Mouse (Mus musculus) forebrain, embryonic 15.5 days (tissue): Measurements from ENCODE around the gene Mettl21c. TPM values are rescaled to one million over a fixed set of nuclear protein-coding genes. Genes with fewer than 3 reads are reported as not detected.
"Not testable (repeated sequence)": the region's sequence is repeated elsewhere in the genome, so short reads cannot be mapped to it uniquely, and the experiment has no call there.

Source experiments
- ATAC-seq: fragments of 200-750 bp; cut with Nextera tagmentation; replicated peaks from 2 replicates; pipeline ENCODE4 v1.8.0; 2017; ENCODE audit warnings: mild to moderate bottlenecking, moderate TSS enrichment, moderate library complexity
- H3K27ac ChIP-seq: fragments of 300-500 bp; sonication (generic); replicated peaks from 2 replicates; pipeline ENCODE4 v1.5.1; 2015; ENCODE audit warnings: mild to moderate bottlenecking, inconsistent platforms
- H3K27me3 ChIP-seq: fragments of 300-500 bp; sonication (generic); 2 replicates; pipeline ENCODE4 v1.6.1; 2015; ENCODE audit warnings: inconsistent platforms
- H3K36me3 ChIP-seq: fragments of 300-500 bp; sonication (generic); 2 replicates; pipeline ENCODE4 v1.6.1; 2015; ENCODE audit warnings: mild to moderate bottlenecking, inconsistent platforms
- H3K4me1 ChIP-seq: fragments of 300-500 bp; sonication (generic); 2 replicates; pipeline ENCODE4 v1.6.1; 2015; ENCODE audit warnings: inconsistent platforms
- H3K4me2 ChIP-seq: fragments of 300-500 bp; sonication (generic); replicated peaks from 2 replicates; pipeline ENCODE4 v1.6.1; 2015; ENCODE audit warnings: mild to moderate bottlenecking, inconsistent platforms
- H3K4me3 ChIP-seq: fragments of 300-500 bp; sonication (generic); 2 replicates; pipeline ENCODE4 v1.5.1; 2015; ENCODE audit warnings: mild to moderate bottlenecking, inconsistent platforms
- H3K9ac ChIP-seq: fragments of 300-500 bp; sonication (generic); replicated peaks from 2 replicates; pipeline ENCODE4 v1.6.1; 2015; ENCODE audit warnings: mild to moderate bottlenecking, inconsistent platforms
- H3K9me3 ChIP-seq: fragments of 300-500 bp; sonication (generic); 2 replicates; pipeline ENCODE4 v1.6.1; 2016; ENCODE audit warnings: inconsistent platforms
- WGBS: fragments of 180-500 bp; shearing (Covaris S2); methylation state at CpG from one replicate; pipeline ENCODE4 v1.1.7; 2015; ENCODE audit warnings: mixed read lengths; 5-methylcytosine and 5-hydroxymethylcytosine counted together
- polyA plus RNA-seq: library from polyadenylated mRNA; unstranded; fragments of >200 nt; fragmentation: Nextera tagmentation; extraction: Ambion mirVana; gene quantifications from 2 replicates; pipeline ENCODE4 v1.2.1, GENCODE M21; 2015

Mettl21c gene
- polyA plus RNA-seq: 1.4 and 2.1 TPM in 2 replicates

DNA sequence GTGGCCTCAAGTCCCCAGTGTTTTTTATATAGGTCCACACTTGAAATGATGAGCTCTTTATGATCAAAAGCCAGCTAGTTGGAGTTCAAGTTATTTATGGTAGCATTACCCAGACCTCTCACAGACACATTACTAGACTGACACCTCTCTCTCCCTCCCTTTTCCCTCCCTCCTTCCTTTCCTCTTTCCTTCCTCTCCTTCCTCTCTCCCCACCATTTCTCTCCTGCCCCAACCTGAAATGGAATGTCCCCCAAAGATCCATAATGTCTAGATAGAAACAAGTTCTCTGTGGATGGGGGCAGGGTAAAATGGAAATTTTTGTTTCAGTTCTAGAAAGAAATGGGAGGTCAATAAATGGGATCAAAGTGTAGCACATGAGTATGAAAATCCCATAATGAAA, at the start of gene Mettl21c:
Gene Mettl21c (minus strand): TSS at position 101 of the 400 bp plus-strand sequence.
- Histone ChIP-seq H3K4me3 (no peak within 1 kb of the TSS), H3K9me3 (no peaks in the 10 kb centered on the region), H3K27ac (no peak within 1 kb of the TSS), H3K9ac (no peak within 1 kb of the TSS), H3K36me3 (no peaks in the 10 kb centered on the region), H3K4me1 (no peaks in the 10 kb centered on the region), H3K4me2 (no peak within 1 kb of the TSS), H3K27me3 (no peaks in the 10 kb centered on the region)
- no peak for ATAC-seq

DNA sequence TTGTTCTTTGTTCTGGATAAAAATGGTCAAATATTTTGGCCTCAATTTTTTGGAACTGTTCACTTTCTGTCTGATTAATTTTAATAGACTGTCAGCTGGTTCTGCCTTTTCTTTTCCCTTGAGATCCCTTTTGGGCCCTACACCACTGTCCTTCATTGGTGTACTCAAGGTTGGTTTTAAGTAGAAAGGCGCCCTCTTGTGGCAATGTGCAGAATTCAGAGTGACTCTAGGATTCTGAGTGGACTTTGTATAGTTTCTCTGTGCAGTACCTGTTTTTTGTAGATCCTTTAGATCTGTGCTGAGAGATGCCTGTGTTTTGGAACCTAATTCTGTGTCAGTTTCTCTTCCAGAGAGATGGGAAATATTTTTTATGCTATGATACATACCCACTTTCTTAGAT, 44.8 kb upstream of the Mettl21c start:
- Histone ChIP-seq H3K27ac (no peak overlapping the region), H3K9me3 (no peaks in the 10 kb centered on the region), H3K27me3 (no peaks in the 10 kb centered on the region), H3K4me1 (no peaks in the 10 kb centered on the region), H3K4me2 (no peak overlapping the region), H3K4me3 (no peak overlapping the region), H3K9ac (no peak overlapping the region), H3K36me3 (no peaks in the 10 kb centered on the region)
- 0% methylated on average over 1 of the region's 1 CpGs for WGBS
- ATAC-seq: no peak

DNA sequence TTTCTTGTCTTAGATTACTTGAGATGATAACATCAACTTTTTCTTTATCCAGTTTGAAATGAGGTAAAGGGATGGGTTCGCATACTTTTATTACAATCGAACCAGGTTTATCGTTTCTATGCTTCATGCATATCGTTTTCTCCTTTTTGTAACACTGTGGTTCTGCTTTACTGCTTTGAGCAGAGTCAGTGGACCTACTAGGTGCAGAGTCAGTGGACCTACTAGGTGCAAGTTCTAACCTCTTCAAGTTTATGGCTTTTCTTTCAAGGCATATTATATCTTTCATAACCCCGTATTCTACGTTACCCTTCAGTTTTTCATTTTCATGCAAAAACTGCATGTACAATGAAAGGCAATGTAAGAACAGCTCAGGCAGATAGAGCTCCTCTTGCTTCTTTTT, 43.6 kb upstream of the Mettl21c start:
- H3K9ac ChIP-seq: no peak overlapping the region
- H3K36me3 ChIP-seq: no peaks in the 10 kb centered on the region
- H3K27me3 ChIP-seq: no peaks in the 10 kb centered on the region
- H3K4me1 ChIP-seq: no peaks in the 10 kb centered on the region
- 95% methylated on average over 6 of the region's 6 CpGs for WGBS
- no peak overlapping the region for H3K27ac ChIP-seq
- no peak overlapping the region for H3K4me3 ChIP-seq
- H3K4me2 ChIP-seq: no peak overlapping the region
- H3K9me3 ChIP-seq: no peaks in the 10 kb centered on the region
- ATAC-seq: no peak

DNA sequence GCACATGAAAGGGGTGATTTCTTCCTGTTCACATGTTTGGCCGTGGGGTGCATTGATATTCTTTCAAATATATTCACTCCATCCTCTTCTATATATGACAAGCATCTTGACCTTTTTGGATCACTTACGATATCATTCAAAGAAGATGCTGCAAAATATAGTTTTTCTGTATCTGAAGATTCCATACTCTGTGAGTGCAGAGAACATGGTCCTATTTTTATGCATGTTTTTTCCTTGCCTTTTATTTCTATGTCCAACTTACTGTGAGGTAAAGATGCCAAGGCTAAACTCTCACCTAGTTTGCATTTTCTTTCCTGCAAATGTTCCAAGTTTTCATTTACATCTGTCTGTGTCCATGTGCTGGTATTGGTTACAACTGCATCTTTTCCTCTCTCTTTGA, 42.0 kb upstream of the Mettl21c start, which contains the start of gene Gm8251:
Gene Gm8251 (minus strand): TSS at position 101 of the 400 bp plus-strand sequence.
- H3K4me1 ChIP-seq: no peaks in the 10 kb centered on the region
- H3K36me3 ChIP-seq: no peaks in the 10 kb centered on the region
- no peak within 1 kb of the TSS for H3K27ac ChIP-seq
- H3K9me3 ChIP-seq: no peaks in the 10 kb centered on the region
- H3K4me3 ChIP-seq: no peak within 1 kb of the TSS
- whole genome bisulfite sequencing: 96% methylated on average over 2 of the region's 2 CpGs
- no peak within 1 kb of the TSS for H3K9ac ChIP-seq
- no peak for ATAC-seq
- no peak within 1 kb of the TSS for H3K4me2 ChIP-seq
- H3K27me3 ChIP-seq: no peaks in the 10 kb centered on the region

DNA sequence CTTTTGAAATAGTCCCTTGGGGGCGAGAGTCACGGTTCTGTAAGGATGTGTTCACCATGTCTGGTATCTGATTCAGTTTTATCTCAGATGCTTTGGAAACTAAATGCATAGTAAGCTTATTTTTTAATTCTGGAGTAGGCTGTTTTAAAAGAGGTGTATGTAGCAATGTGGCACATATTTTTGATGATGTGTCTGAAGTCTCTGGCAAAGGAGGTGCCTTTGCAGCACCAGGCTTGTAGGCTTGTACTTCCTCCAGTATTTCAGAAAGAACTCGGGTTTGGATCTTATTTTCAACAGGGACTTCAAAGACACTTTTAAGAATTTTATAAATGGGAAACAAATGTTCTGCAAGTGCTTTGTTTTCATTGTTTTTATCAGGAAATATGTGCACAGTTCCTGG, 38.0 kb upstream of the Mettl21c start:
- Histone ChIP-seq H3K27ac (no peak overlapping the region), H3K27me3 (no peaks in the 10 kb centered on the region), H3K4me3 (no peak overlapping the region), H3K9me3 (no peaks in the 10 kb centered on the region), H3K4me2 (no peak overlapping the region), H3K36me3 (no peaks in the 10 kb centered on the region), H3K4me1 (no peaks in the 10 kb centered on the region), H3K9ac (no peak overlapping the region)
- ATAC-seq: no peak
- 88% methylated on average over 3 of the region's 3 CpGs for WGBS

DNA sequence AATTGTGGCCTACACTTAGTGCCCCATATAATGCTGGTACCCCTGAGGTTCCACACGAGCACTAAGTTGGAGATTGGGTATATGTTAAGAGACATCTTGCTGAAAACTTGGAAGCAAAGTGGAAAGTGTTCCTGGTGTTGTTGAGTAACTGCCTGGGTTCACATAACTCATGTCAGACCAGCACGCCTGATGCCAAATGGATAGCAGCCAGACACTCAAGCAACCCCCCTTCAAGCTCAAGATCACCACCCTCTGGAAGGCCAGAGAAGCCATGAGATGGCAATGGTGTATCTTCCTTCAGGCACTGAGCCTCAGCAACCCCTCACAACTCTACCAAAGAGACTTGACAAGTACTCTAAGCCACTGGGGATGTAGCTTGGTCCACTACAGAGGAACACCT, 26.7 kb upstream of the Mettl21c start:
- Histone ChIP-seq H3K36me3 (no peaks in the 10 kb centered on the region), H3K27ac (no peak overlapping the region), H3K4me3 (no peak overlapping the region), H3K4me2 (no peak overlapping the region), H3K9me3 (no peaks in the 10 kb centered on the region), H3K9ac (no peak overlapping the region), H3K27me3 (no peaks in the 10 kb centered on the region), H3K4me1 (no peaks in the 10 kb centered on the region)
- no peak for ATAC-seq
- whole genome bisulfite sequencing: 82% methylated on average over 2 of the region's 2 CpGs

DNA sequence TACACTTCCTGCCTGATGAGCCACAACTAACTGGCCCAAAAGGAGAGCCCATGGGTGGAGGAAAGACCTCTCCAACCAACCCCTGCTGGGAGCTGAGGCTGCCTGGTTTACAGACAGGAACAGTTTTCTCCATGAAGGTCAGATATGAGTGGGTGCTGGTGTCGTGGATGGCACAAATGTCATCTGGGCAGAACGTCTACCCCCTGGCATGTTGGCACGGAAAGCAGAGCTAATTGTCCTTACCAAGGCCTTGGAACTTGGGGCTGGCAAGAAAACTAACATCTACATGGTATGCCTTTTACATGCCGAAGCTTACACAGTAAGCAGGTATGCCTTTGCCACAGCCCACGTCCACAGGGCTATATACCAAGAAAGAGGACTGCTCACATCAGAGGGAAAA, 25.9 kb upstream of the Mettl21c start:
- H3K27ac ChIP-seq, ATAC-seq, H3K36me3 ChIP-seq, H3K4me3 ChIP-seq, H3K4me2 ChIP-seq, H3K4me1 ChIP-seq, H3K9me3 ChIP-seq, H3K27me3 ChIP-seq, H3K9ac ChIP-seq: not testable (repeated sequence)
- 84% methylated on average over 5 of the region's 5 CpGs for WGBS

DNA sequence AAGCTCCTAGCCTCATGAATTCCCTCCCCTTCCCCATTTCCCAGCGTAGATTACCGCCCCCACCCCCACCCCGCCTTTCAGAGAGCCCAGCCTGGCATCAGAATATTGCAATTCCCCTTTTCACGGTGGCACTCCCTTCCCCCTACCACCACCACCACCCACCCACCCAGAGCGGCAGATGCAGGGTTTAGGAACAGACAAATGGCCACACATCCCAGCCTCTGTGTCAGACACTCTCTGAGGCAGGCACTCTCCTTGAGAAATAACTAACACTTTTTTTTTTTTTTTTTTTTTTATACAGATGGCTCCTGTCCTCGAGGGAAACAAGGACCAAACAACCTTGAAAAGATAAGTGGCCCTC, 22.7 kb upstream of the Mettl21c start:
- no peaks in the 10 kb centered on the region for H3K4me1 ChIP-seq
- peak overlapping the region; percentile 83 for H3K4me2 ChIP-seq
- H3K9ac ChIP-seq: peak overlapping the region; percentile 56
- no peaks in the 10 kb centered on the region for H3K36me3 ChIP-seq
- no peaks in the 10 kb centered on the region for H3K9me3 ChIP-seq
- no peaks in the 10 kb centered on the region for H3K27me3 ChIP-seq
- 2% methylated on average over 6 of the region's 6 CpGs for WGBS
- peak overlapping the region; percentile 47 for H3K4me3 ChIP-seq
- H3K27ac ChIP-seq: 0 out of 2 replicates have a peak overlapping the region, but pooled peaks have one; percentile 33
- peak; percentile 89 for ATAC-seq

DNA sequence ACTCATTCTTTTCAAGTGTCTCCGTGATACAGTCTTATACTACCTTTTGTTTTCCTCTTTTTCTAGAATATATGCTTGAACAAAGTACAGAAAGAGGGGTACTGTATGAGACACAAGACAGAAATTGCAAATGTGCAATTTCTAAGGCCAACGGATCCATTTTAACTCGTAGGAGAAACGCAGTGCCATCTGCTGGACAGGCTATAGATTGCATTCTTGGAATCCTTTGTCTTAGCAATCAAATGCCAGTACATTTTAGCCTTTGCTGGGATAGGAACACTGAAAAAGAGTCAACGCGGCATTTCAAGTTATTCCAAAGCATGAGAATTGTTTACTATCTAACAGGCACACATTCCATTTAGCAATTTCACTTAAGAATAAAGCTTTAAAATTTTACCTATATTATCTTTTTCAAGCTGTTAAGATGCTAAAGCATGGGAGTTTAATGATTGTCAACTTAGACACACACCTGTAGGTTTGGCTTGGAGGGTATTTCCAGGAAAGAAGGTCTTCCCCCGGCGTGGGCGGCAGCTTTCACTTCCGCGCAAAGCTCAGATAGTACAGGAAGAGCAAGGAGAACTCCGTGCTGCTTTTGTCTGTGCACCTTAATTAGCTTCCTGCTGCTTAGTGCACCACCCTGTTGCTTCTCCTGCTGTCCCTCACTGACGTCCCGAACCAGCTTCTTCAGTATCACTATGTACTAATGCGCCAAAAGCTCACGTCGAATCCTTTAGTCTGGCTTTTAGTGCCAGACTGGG, 22.1 kb upstream of the Mettl21c start:
- under 1% methylated on average over 17 of the region's 17 CpGs for WGBS
- H3K27me3 ChIP-seq: no peaks in the 10 kb centered on the region
- peak; percentile 81 for ATAC-seq
- H3K27ac ChIP-seq: 0 out of 2 replicates have a peak overlapping the region, but pooled peaks have one; percentile 33
- H3K4me1 ChIP-seq: no peaks in the 10 kb centered on the region
- peak overlapping the region; percentile 83 for H3K4me2 ChIP-seq
- H3K9me3 ChIP-seq: no peaks in the 10 kb centered on the region
- peak overlapping the region; percentile 47 for H3K4me3 ChIP-seq
- peak overlapping the region; percentile 56 for H3K9ac ChIP-seq
- no peaks in the 10 kb centered on the region for H3K36me3 ChIP-seq

DNA sequence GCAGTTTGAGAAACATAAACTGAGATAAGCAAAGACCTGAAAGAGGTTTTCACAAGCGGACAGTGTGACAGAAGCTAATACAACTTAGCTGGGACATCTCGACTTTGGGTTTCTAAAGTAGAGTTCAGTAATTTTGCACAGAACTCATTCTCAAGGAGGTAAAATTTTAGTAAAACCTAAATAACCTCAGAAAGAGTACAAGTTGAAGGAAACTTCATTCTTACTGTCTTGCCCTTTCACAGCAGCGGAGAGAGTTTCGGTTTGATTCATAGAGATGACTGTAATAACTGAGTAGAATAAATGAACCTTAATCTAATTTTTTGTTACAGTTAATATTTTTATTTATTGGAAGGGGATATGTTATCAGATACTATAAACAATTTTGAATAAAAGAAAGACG, 13.1 kb upstream of the Mettl21c start:
- no peak for ATAC-seq
- Histone ChIP-seq H3K4me3 (no peak overlapping the region), H3K9me3 (no peaks in the 10 kb centered on the region), H3K4me1 (no peaks in the 10 kb centered on the region), H3K36me3 (no peaks in the 10 kb centered on the region), H3K9ac (no peak overlapping the region), H3K27me3 (no peaks in the 10 kb centered on the region), H3K27ac (no peak overlapping the region), H3K4me2 (no peak overlapping the region)
- WGBS: 92% methylated on average over 5 of the region's 5 CpGs

DNA sequence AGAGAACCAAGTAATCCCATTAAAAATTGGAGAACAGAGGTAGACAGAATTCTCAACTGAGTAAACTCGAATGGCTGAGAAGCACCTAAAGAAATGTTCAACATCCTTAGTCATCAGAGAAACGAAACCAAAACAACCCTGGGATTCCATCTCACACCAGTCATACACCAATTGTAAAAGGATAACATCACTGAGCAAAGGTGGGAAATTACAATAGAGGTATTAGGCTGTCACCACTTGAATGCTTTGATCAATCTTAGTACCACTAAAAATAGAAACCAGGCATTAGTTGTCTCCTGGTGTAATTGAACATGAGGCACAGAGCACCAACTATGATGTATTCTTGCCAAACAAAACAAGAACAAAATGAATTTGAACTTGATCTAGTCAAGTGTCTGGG, 12.4 kb upstream of the Mettl21c start:
- no peak for ATAC-seq
- Histone ChIP-seq H3K27me3 (no peaks in the 10 kb centered on the region), H3K9me3 (no peaks in the 10 kb centered on the region), H3K4me2 (no peak overlapping the region), H3K36me3 (no peaks in the 10 kb centered on the region), H3K9ac (no peak overlapping the region), H3K4me1 (no peaks in the 10 kb centered on the region), H3K27ac (no peak overlapping the region), H3K4me3 (no peak overlapping the region)
- 67% methylated on average over 2 of the region's 2 CpGs for WGBS

DNA sequence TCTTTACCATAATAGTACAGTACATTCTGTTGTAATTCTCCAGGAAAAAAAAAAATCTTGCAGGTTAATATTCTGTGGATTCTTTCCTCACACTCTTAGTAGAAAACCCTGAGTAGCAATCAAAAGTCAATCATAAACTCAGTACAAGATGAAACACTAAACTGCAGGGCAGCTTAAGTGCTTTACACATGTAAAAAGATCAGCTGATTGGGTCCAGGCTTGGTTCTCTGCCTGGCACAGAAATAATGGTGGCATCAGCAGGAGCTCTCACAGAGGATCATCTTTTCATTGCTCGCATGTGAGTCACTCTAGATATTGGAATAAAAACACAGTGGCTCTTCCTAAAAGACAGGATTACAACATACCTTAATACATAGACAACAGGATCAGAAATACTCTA, 7.8 kb upstream of the Mettl21c start:
- Histone ChIP-seq H3K4me2 (no peak overlapping the region), H3K9ac (no peak overlapping the region), H3K36me3 (no peaks in the 10 kb centered on the region), H3K9me3 (no peaks in the 10 kb centered on the region), H3K4me3 (no peak overlapping the region), H3K27me3 (no peaks in the 10 kb centered on the region), H3K4me1 (no peaks in the 10 kb centered on the region), H3K27ac (no peak overlapping the region)
- 67% methylated on average over 1 of the region's 1 CpGs for WGBS
- no peak for ATAC-seq

DNA sequence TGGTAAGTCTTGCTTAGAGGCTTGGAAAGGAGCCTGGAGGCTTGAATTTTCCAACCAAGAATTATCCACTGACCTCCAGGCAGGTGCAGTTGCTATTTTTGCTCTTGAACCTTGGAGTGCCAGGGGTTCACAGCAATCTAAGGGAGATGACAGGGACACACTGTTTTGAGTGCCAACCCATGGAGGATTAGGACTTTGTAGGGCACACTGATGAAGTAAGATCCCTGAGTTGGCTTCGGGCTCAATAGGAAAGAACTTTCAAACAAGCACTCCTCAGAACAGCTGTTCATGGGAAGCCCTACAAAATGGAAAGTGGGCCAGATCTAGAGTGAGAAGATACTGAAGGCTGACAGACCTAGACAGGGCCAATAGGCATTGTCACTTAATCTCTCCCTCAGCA, 2.8 kb upstream of the Mettl21c start:
- 87% methylated on average over 1 of the region's 1 CpGs for WGBS
- Histone ChIP-seq H3K9me3 (no peaks in the 10 kb centered on the region), H3K36me3 (no peaks in the 10 kb centered on the region), H3K4me1 (no peaks in the 10 kb centered on the region), H3K27me3 (no peaks in the 10 kb centered on the region), H3K27ac (no peak overlapping the region), H3K4me2 (no peak overlapping the region), H3K4me3 (no peak overlapping the region), H3K9ac (no peak overlapping the region)
- ATAC-seq: no peak
